Mouse (Mus musculus) G1E (cell line): ENCODE results near the gene Cmtm2b. TPM values are rescaled to one million over a fixed set of nuclear protein-coding genes. Genes with fewer than 3 reads are reported as not detected.

Experiments used
- ATAC-seq: 2 replicates; pipeline ENCODE4 v1.8.0; 2016; ENCODE audit warnings: mild to moderate bottlenecking; ENCODE audit not compliant: insufficient number of reproducible peaks, poor library complexity, low FRiP score, severe bottlenecking; ENCODE audit errors: extremely low read depth
- DNase-seq: peaks from one replicate; pipeline ENCODE4 v3.0.0; 2012; ENCODE audit warnings: low spot score
- H3K27me3 ChIP-seq: 2 replicates; pipeline ENCODE4 v1.6.1; 2012; ENCODE audit warnings: mild to moderate bottlenecking, low read length, inconsistent platforms; ENCODE audit not compliant: insufficient read depth
- H3K36me3 ChIP-seq: replicated peaks from 2 replicates; pipeline ENCODE3; 2012; ENCODE audit warnings: mild to moderate bottlenecking, inconsistent platforms
- H3K4me1 ChIP-seq: 2 replicates; pipeline ENCODE4 v1.6.1; 2012; ENCODE audit warnings: low read depth, low read length, inconsistent platforms, mixed read lengths; ENCODE audit not compliant: insufficient read depth
- H3K4me3 ChIP-seq: 2 replicates; pipeline ENCODE4 v1.5.1; 2012; ENCODE audit warnings: low read depth, mild to moderate bottlenecking, inconsistent platforms, low read length, moderate library complexity, mixed read lengths
- H3K9me3 ChIP-seq: replicated peaks from 2 replicates; pipeline ENCODE4 v1.6.1; 2012; ENCODE audit warnings: inconsistent platforms
- CTCF ChIP-seq: IDR thresholded peaks from 2 replicates; pipeline ENCODE4 v1.5.1; 2012; ENCODE audit warnings: low read depth, low read length, inconsistent platforms, mixed read lengths
- GATA1 ChIP-seq: IDR thresholded peaks from 2 replicates; pipeline ENCODE4 v1.6.1; 2012; ENCODE audit warnings: borderline replicate concordance, low read length, inconsistent platforms, mixed read lengths
- GATA2 ChIP-seq: IDR thresholded peaks from 2 replicates; pipeline ENCODE4 v1.6.1; 2012; ENCODE audit warnings: low read depth, low read length, inconsistent platforms, borderline replicate concordance
- POLR2AphosphoS5 ChIP-seq: IDR thresholded peaks from 2 replicates; pipeline ENCODE4 v1.6.1; 2012; ENCODE audit warnings: low read depth, low read length, inconsistent platforms; ENCODE audit not compliant: insufficient replicate concordance
- TAL1 ChIP-seq: conservative IDR thresholded peaks from 2 replicates; pipeline ENCODE4 v1.6.1; 2012; ENCODE audit warnings: low read depth, low read length, inconsistent platforms, mixed read lengths
- polyA plus RNA-seq: library from polyadenylated mRNA; stranded (reverse); fragments of >175 nt; gene quantifications from 2 replicates; pipeline ENCODE4 v1.2.3, GENCODE M21; 2012
- total RNA-seq, 2 experiments: library from RNA; stranded (forward) in 1 of 2; stranded (reverse) in 1 of 2; fragments of 200-1000 nt in 1 of 2; fragments of >200 nt in 1 of 2; fragmentation: Nextera tagmentation in 1 of 2; gene quantifications; 2 replicates each; pipeline ENCODE4 v1.2.3; 2014 to 2017

The Cmtm2b gene
- total and polyA plus RNA-seq, 3 experiments: not detected

GRCm38 (mm10) chr8:104380269-104380668 lies 58.2 kb downstream of the Cmtm2b start:
- ATAC-seq: no peak
- H3K4me3 ChIP-seq: no peak overlapping the region
- no peaks in the 10 kb centered on the region for H3K4me1 ChIP-seq
- no peaks in the 10 kb centered on the region for H3K36me3 ChIP-seq
- DNase-seq: no peak
- H3K27me3 ChIP-seq: peaks cover 2% of the 10 kb centered on the region; the same call in 1 of the 2 replicates
- H3K9me3 ChIP-seq: no peaks in the 10 kb centered on the region
- no peak for TF ChIP-seq CTCF
- TF ChIP-seq GATA2: no peak
- no peak for TF ChIP-seq TAL1
- no peak for TF ChIP-seq POLR2AphosphoS5
- no peak for TF ChIP-seq GATA1

Other genes starting within 250 kb of the Cmtm2b start
- gene Cdh5, start 220.6 kb upstream of the Cmtm2b start, total RNA-seq (2014; fragmentation: Nextera tagmentation): not detected in 2 replicates
- gene Cdh5, start 220.6 kb upstream of the Cmtm2b start, total RNA-seq (2017): 0.05 TPM in 1 of 2 replicates, not detected in the other
- not detected in 2 replicates for gene Cdh5, start 220.6 kb upstream of the Cmtm2b start, polyA plus RNA-seq
- gene Bean1, start 151.8 kb upstream of the Cmtm2b start, total RNA-seq (2014; fragmentation: Nextera tagmentation): not detected in 2 replicates
- not detected in 2 replicates for gene Bean1, start 151.8 kb upstream of the Cmtm2b start, total RNA-seq (2017)
- not detected in 2 replicates for gene Bean1, start 151.8 kb upstream of the Cmtm2b start, polyA plus RNA-seq
- gene Tk2, start 73.7 kb upstream of the Cmtm2b start, total RNA-seq (2014; fragmentation: Nextera tagmentation): 47.8 and 63.3 TPM in 2 replicates
- 47.0 and 50.4 TPM in 2 replicates for gene Tk2, start 73.7 kb upstream of the Cmtm2b start, total RNA-seq (2017)
- gene Tk2, start 73.7 kb upstream of the Cmtm2b start, polyA plus RNA-seq: 46.8 and 47.1 TPM in 2 replicates
- 27.3 and 54.0 TPM in 2 replicates for gene Cklf, start 71.4 kb upstream of the Cmtm2b start, total RNA-seq (2014; fragmentation: Nextera tagmentation)
- 67.7 and 79.1 TPM in 2 replicates for gene Cklf, start 71.4 kb upstream of the Cmtm2b start, total RNA-seq (2017)
- 2.6 and 5.2 TPM in 2 replicates for gene Cklf, start 71.4 kb upstream of the Cmtm2b start, polyA plus RNA-seq
- 1.7 TPM in 1 of 2 replicates, not detected in the other for gene Cmtm2a, start 29.0 kb upstream of the Cmtm2b start, total RNA-seq (2014; fragmentation: Nextera tagmentation)
- gene Cmtm2a, start 29.0 kb upstream of the Cmtm2b start, total RNA-seq (2017): not detected in 2 replicates
- gene Cmtm2a, start 29.0 kb upstream of the Cmtm2b start, polyA plus RNA-seq: not detected in 2 replicates
- not detected in 2 replicates for gene Gm45711, start 12.1 kb upstream of the Cmtm2b start, total RNA-seq (2014; fragmentation: Nextera tagmentation)
- not detected in 2 replicates for gene Gm45711, start 12.1 kb upstream of the Cmtm2b start, total RNA-seq (2017)
- not detected in 2 replicates for gene Gm45711, start 12.1 kb upstream of the Cmtm2b start, polyA plus RNA-seq
- not detected in 2 replicates for gene Cmtm1, start 12.1 kb upstream of the Cmtm2b start, total RNA-seq (2014; fragmentation: Nextera tagmentation)
- gene Cmtm1, start 12.1 kb upstream of the Cmtm2b start, total RNA-seq (2017): 0.06 and 0.33 TPM in 2 replicates
- not detected in 2 replicates for gene Cmtm1, start 12.1 kb upstream of the Cmtm2b start, polyA plus RNA-seq
- not detected in 2 replicates for gene Gm11020, start 663 bp upstream of the Cmtm2b start, total RNA-seq (2014; fragmentation: Nextera tagmentation)
- not detected in 2 replicates for gene Gm11020, start 663 bp upstream of the Cmtm2b start, total RNA-seq (2017)
- not detected in 2 replicates for gene Gm11020, start 663 bp upstream of the Cmtm2b start, polyA plus RNA-seq
- gene Cmtm3, start 17.2 kb downstream of the Cmtm2b start, total RNA-seq (2014; fragmentation: Nextera tagmentation): not detected in 2 replicates
- 0.58 and 1.3 TPM in 2 replicates for gene Cmtm3, start 17.2 kb downstream of the Cmtm2b start, total RNA-seq (2017)
- gene Cmtm3, start 17.2 kb downstream of the Cmtm2b start, polyA plus RNA-seq: 0.36 and 0.90 TPM in 2 replicates
- gene Cmtm4, start 73.6 kb downstream of the Cmtm2b start, total RNA-seq (2014; fragmentation: Nextera tagmentation): not detected in 2 replicates
- gene Cmtm4, start 73.6 kb downstream of the Cmtm2b start, total RNA-seq (2017): under 0.01 and 0.05 TPM in 2 replicates
- gene Cmtm4, start 73.6 kb downstream of the Cmtm2b start, polyA plus RNA-seq: not detected in 2 replicates
- 28.9 and 32.1 TPM in 2 replicates for gene Dync1li2, start 120.8 kb downstream of the Cmtm2b start, total RNA-seq (2014; fragmentation: Nextera tagmentation)
- 43.6 and 52.5 TPM in 2 replicates for gene Dync1li2, start 120.8 kb downstream of the Cmtm2b start, total RNA-seq (2017)
- 13.9 and 14.8 TPM in 2 replicates for gene Dync1li2, start 120.8 kb downstream of the Cmtm2b start, polyA plus RNA-seq
- not detected in 2 replicates for gene Terb1, start 187.7 kb downstream of the Cmtm2b start, total RNA-seq (2014; fragmentation: Nextera tagmentation)
- not detected in 2 replicates for gene Terb1, start 187.7 kb downstream of the Cmtm2b start, total RNA-seq (2017)
- gene Terb1, start 187.7 kb downstream of the Cmtm2b start, polyA plus RNA-seq: not detected in 2 replicates
- 63.1 and 90.0 TPM in 2 replicates for gene Nae1, start 212.4 kb downstream of the Cmtm2b start, total RNA-seq (2014; fragmentation: Nextera tagmentation)
- gene Nae1, start 212.4 kb downstream of the Cmtm2b start, total RNA-seq (2017): 105 and 120 TPM in 2 replicates
- gene Nae1, start 212.4 kb downstream of the Cmtm2b start, polyA plus RNA-seq: 4.7 and 6.4 TPM in 2 replicates
- gene Car7, start 212.5 kb downstream of the Cmtm2b start, total RNA-seq (2014; fragmentation: Nextera tagmentation): 3.4 and 3.8 TPM in 2 replicates
- 0.76 and 0.99 TPM in 2 replicates for gene Car7, start 212.5 kb downstream of the Cmtm2b start, total RNA-seq (2017)
- gene Car7, start 212.5 kb downstream of the Cmtm2b start, polyA plus RNA-seq: 0.29 and 0.43 TPM in 2 replicates